Mouse (Mus musculus) spleen, adult 2 months (tissue): ENCODE results near the gene Gm26558.

Source experiments
- CTCF ChIP-seq: fragments of 200-500 bp; IDR thresholded peaks from 2 replicates; pipeline ENCODE4 v1.5.1; 2011; ENCODE audit warnings: mild to moderate bottlenecking, inconsistent platforms; ENCODE audit not compliant: insufficient read depth, insufficient read length, insufficient replicate concordance; ENCODE audit errors: extremely low read depth
- POLR2A ChIP-seq: fragments of 200-500 bp; IDR thresholded peaks from 2 replicates; pipeline ENCODE4 v1.6.1; 2011; ENCODE audit warnings: low read depth, low read length, inconsistent platforms

- TF ChIP-seq CTCF = no peak
- TF ChIP-seq POLR2A = no peak
Observed at GRCm38 (mm10) chr2:70669896-70670295, 8.0 kb upstream of the Gm26558 start.
